Mouse (Mus musculus): Measurements from ENCODE around the gene Fbxw7.

DNA sequence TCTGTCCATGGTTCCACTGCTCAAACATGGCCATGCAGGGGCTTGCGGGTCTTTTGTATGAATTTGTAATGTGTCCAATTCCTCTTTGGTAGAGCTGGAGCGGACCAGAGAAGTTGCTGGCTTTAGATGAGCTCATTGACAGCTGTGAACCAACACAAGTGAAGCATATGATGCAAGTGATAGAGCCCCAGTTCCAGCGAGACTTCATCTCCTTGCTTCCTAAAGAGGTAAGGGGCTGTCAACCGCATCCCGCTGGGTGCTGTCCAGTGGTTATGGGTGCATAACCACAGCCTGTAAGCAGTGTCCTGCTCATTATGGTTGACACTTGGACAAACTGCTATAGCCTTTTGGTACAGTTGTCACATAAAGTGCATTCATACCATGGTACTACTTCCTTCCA, 150.1 kb downstream of the Fbxw7 start:
- TF ChIP-seq POLR2A (IDR thresholded peaks at IDR 0.05; ENCODE audit: insufficient read depth, low read length) (no peak), CTCF (IDR thresholded peaks at IDR 0.05; ENCODE audit: low read depth, low read length) (no peak)
